Mouse (Mus musculus) gonadal fat pad, adult 2 months (tissue): ENCODE data around the gene Rxfp2. TPM values are rescaled to one million over a fixed set of nuclear protein-coding genes. Genes with fewer than 3 reads are reported as not detected.

Source experiments
- DNase-seq: peaks from one replicate; pipeline ENCODE4 v3.0.0-alpha.2; 2012; ENCODE audit warnings: low read depth
- polyA plus RNA-seq: library from polyadenylated mRNA; depleted of rRNA; stranded (reverse); fragments of >200 nt; gene quantifications from 2 replicates; pipeline ENCODE4 v1.2.3, GENCODE M21; 2012; rRNA removed

Rxfp2 gene
- polyA plus RNA-seq, 1 experiment = 3.2 TPM

DNA sequence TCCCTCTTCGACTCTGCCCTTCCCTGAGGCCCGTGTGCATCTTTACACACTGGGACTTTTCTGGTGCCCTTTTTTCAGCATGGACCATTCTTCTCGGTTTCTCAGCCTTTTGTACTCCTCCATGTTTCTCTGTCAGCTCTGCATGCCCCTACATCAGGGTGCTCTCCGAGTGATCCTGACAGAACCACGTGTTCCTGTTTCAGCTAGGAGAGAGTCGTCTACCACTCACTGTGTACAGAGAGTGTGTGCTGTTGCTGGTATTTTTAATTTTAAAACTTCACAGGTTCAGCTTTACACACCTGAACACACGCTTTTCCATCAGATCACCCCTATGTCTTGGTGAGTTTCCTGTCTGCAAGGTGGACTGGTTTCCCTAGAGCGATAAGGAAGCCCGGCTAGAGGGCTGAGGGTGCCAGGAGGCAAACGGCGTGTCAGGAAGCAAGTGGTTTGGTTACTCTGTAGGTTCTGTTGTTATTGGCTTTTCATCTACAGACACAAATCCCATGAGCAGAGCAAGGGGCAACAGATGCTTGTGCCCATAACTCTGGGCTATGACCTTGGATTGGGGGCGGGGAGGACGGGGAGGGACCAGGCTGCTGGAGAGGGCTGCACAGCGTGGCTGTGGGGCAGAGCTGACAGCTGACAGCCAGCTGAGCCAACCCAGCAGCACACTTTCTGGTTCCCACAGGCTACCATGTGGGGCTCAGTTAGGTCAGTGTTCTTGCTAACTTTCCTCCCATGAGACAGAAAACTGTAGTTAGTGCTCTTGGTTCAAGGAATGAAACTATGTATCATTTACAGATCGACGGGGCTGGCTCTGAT, 97.0 kb downstream of the Rxfp2 start:
- DNase-seq = no peak

- DNase-seq = no peak
Observed at GRCm38 (mm10) chr5:150116216-150116905, 97.9 kb downstream of the Rxfp2 start.

GRCm38 (mm10) chr5:150116906-150117216, 98.4 kb downstream of the Rxfp2 start:
- no peak for DNase-seq

- no peak for DNase-seq
Observed at GRCm38 (mm10) chr5:150118124-150118454, 99.6 kb downstream of the Rxfp2 start.

DNA sequence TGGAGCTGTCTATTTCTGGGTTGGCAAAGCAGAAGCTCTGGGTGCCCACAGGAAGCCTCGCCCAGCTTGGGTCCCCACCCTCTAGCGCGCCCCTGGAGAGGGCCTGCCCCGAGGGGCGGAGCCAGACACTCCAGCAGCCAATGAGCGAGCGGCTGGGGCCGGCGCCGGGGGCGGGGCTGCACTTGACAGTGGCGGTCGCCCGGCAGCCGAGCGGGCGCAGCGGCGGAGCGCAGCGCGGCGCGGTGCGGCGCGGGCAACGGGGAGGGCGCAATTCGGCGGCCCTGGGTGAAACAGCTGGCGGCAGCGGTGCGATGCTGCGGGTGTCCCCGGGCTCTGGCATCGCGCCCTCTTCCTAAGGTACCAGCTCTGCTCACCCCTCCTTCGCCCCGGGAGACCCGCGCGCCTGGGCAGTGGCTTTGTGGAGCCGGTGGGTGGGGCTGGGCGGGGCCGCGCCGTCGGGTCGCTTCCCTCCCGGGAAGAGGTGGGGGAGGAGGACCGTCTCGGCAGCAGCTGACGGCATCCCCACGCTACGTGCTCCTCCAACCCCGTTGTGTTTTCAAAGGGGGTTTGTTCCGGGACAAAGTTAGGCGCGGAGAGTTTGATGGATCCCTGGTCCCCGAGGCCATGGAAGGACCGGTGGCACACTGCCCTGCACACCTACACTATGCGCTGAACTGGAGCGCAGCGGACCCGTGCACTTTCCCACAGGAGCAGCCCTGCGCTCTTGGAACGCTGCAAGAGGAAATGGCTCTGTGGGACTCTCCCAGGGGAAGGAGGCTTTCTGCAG, 100.2 kb downstream of the Rxfp2 start, which contains the start of gene Fry:
Fry (plus strand) TSS at position 191 of the 787 bp plus-strand sequence.
- DNase-seq = no peak

DNA sequence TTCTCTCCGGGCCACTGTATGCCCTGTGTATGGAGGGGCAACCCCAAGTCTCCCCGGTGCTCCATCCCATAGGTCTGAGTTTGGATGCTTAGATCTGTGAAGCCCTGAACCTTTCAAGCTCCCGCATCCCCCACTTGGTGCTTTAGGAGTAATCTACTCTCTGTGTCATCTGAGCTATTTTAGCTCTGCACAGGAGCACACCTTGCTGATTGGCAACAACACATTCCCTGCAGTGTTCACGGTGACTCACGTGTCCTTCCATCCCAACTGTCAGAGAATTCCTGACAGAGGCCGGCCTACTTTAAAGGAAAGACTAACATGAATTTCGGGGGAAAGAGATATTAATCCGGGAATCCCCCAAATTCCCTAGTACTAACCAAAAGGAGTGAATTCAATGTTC, 102.2 kb downstream of the Rxfp2 start:
- DNase-seq = no peak

DNA sequence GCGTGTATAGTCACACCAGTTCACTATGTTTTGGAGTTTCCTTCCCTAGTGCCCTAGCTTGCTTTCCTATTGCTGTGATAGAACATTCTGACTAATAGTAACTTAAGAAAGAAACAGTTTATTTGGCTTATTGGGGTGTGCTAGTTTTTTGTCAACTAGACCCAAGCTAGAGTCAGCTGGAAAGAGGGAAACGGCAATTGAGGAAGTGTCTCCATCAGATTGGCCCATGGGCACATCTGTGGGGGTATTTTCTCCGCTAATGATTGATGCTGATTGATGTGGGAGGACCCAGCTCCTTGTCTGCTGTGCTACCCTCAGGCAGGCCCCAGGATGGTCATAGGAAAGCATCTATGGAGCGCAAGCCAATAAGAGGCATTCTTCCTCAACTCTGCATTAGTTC, 103.6 kb downstream of the Rxfp2 start:
- DNase-seq = no peak

GRCm38 (mm10) chr5:150122571-150122970, 104.1 kb downstream of the Rxfp2 start:
- no peak for DNase-seq

DNA sequence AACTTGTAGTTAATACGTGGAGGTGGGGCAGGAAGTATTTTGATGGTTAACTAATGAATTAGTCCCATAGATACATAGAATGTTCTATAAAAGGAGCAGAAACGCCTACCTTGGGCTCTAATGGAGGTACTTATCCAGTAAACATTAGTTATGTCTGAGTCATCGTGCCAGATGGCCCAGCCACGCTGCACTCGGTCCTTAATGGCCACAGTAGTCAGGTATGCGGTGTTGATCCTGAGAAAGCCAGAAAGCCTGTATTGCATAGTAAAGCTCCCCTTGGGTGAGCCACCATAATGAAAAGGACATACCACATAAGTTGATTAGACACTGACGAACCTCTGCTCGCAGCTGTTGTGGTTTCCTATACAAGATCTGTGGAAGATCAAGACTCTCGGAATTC, 107.4 kb downstream of the Rxfp2 start:
- no peak for DNase-seq

DNA sequence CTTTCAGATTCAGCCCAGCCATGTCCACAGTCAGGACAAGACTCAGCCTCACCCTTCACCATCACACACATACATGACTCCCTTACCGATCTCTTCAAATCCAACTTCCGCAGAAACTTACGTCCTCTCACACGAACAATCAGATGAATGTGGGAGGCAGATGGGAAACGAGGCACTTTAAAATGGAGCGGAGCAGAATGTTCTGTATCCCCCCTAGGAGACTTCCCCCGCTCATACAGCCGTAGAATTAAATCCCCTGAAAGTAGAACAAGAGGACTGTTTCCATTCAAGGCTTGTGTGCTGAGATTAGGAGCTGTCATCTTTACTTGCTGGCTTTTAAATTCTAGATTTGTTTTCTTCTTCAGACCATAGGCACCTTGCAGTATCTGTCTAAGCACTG, 110.0 kb downstream of the Rxfp2 start:
- no peak for DNase-seq

DNA sequence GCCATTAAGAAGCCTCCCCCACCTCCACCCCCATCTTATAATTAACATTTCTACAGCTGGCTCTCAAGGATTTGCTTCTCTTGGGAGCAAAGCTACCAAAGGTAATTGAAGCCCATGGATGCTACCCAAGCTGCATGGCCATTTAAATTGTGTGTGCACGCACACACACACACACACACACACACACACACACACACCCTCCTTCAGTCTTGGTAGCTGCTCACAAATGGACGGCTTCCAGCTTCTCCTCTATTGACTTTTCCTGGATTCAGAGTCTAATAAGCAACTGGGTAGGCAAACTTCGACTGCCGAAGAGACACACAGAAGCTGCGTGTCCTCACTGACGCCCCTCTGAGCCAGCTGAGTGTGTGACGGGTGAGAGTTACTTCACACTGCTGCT, 111.7 kb downstream of the Rxfp2 start:
- DNase-seq = no peak

DNA sequence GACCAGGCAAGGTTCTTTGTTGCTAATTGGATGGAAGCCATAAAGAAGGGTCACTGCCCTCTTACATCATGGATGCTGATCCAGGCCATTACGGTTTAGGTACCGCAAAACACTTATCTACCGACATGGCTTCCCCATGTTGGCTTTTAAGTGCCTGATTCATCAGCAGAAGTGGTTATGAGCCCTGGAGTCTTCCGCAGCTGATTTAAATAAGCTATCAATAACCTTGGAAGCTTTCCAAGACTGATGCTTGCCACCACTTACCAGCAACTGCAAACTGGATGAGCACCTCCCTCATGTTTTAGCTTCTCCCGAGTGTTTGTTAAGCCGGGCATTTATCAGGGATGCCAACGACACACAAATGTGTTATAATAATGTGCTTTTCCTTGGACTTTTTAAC, 112.7 kb downstream of the Rxfp2 start:
- DNase-seq = no peak

Other genes with a start within 250 kb of the Rxfp2 start
- 51.6 and 53.3 TPM in 2 replicates for gene Fry, start 100.0 kb downstream of the Rxfp2 start, polyA plus RNA-seq